Mouse (Mus musculus) kidney, postnatal 0 days (tissue): ENCODE measurements around the gene Gramd4. TPM values are rescaled to one million over a fixed set of nuclear protein-coding genes. Genes with fewer than 3 reads are reported as not detected.
A peak's percentile ranks its signal among the peaks of the same experiment; 100 is the strongest.

Experiments used
- ATAC-seq: fragments of 200-750 bp; cut with Nextera tagmentation; replicated peaks from 2 replicates; pipeline ENCODE4 v1.8.0; 2017; ENCODE audit warnings: low read depth, moderate number of reproducible peaks, moderate TSS enrichment, moderate library complexity; ENCODE audit not compliant: low FRiP score
- DNase-seq: peaks from one replicate; pipeline ENCODE4 v3.0.0-alpha.2; 2016; ENCODE audit warnings: low spot score
- H3K27ac ChIP-seq: fragments of 300-500 bp; sonication (generic); 2 replicates; pipeline ENCODE4 v1.5.1; 2014; ENCODE audit warnings: mild to moderate bottlenecking
- H3K27me3 ChIP-seq: fragments of 300-500 bp; sonication (generic); 2 replicates; pipeline ENCODE4 v1.6.1; 2014; ENCODE audit warnings: low read length, mixed read lengths; ENCODE audit not compliant: insufficient read depth
- H3K36me3 ChIP-seq: fragments of 300-500 bp; sonication (generic); 2 replicates; pipeline ENCODE4 v1.6.1; 2014; ENCODE audit warnings: low read length, mixed read lengths; ENCODE audit not compliant: insufficient read depth
- H3K4me1 ChIP-seq: fragments of 300-500 bp; sonication (generic); replicated peaks from 2 replicates; pipeline ENCODE4 v1.6.1; 2014; ENCODE audit warnings: antibody characterized with exemption, low read length, mixed read lengths; ENCODE audit not compliant: insufficient read depth
- H3K4me2 ChIP-seq: fragments of 300-500 bp; sonication (generic); 2 replicates; pipeline ENCODE4 v1.6.1; 2014; ENCODE audit warnings: mild to moderate bottlenecking, low read length, moderate library complexity, mixed read lengths
- H3K4me3 ChIP-seq: fragments of 300-500 bp; sonication (generic); replicated peaks from 2 replicates; pipeline ENCODE4 v1.5.1; 2014; ENCODE audit warnings: low read depth, low read length
- H3K9ac ChIP-seq: fragments of 300-500 bp; sonication (generic); 2 replicates; pipeline ENCODE4 v1.6.1; 2014; ENCODE audit warnings: low read depth, low read length
- H3K9me3 ChIP-seq: fragments of 300-500 bp; sonication (generic); replicated peaks from 2 replicates; pipeline ENCODE4 v1.6.1; 2016; ENCODE audit warnings: low read length, inconsistent platforms, mixed read lengths
- CTCF ChIP-seq: IDR thresholded peaks from 2 replicates; pipeline ENCODE4 v1.5.1; 2016; ENCODE audit warnings: antibody characterized with exemption, low read depth, mild to moderate bottlenecking, moderate library complexity
- WGBS: fragments of 180-500 bp; shearing (Covaris S2); extraction: QIAGEN DNeasy Blood & Tissue Kit; methylation state at CpG from one replicate; pipeline ENCODE4 v1.1.7; 2014; 5-methylcytosine and 5-hydroxymethylcytosine counted together
- polyA plus RNA-seq: library from polyadenylated mRNA; unstranded; fragments of >200 nt; fragmentation: Nextera tagmentation; extraction: Ambion mirVana; gene quantifications from 2 replicates; pipeline ENCODE4 v1.2.1, GENCODE M21; 2015

Gramd4 gene
- polyA plus RNA-seq, 1 experiment from 2014 or later = 13.3 TPM

- no peak for ATAC-seq
- Histone ChIP-seq H3K9ac (no peak overlapping the region), H3K36me3 (no peaks in the 10 kb centered on the region), H3K27me3 (no peaks in the 10 kb centered on the region), H3K27ac (no peak overlapping the region), H3K4me2 (no peak overlapping the region), H3K4me1 (peaks cover 30% of the 10 kb centered on the region), H3K9me3 (no peaks in the 10 kb centered on the region), H3K4me3 (no peak overlapping the region)
- whole genome bisulfite sequencing = 71% methylated on average over 1 of the region's 1 CpGs
- no peak for TF ChIP-seq CTCF
- DNase-seq = no peak
Observed at GRCm38 (mm10) chr15:86071166-86071565, 13.7 kb downstream of the Gramd4 start.

DNA sequence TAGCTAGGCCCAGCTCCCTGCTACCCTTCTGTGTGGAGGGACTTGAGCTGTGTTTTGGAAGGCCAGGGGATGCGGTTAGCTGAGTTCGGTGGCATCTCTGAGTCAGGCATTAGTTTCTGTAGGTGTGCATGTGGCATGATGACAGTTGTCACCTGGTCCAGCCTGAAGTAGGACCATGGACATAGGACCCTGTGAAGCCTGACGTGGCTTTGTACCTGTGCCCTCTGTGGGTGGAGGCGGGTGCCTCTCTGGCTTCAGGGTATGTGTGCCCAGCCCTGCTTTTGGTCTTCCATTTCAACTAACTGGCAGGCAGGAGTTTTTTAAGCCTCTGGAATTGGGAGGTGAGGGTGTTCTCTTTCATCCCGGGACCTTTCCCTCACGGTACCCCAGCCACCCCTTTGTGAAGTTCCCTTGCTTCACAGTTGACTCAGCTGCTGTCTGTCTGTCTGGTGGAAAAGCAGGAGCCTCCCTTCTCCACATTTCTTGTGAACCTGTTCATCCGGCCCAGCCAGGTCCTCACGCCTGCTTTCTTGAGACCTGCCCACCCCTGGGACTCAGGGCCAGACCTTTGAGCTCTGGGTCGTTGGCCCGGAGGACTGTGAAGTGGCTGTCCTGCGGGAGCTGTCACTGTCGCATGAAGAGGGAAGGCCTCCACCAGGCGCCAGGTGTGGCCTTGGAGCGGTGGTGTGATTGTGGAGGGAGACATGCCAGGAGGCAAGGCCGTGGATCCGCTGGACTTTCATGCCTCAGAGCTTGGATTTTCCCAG, 16.9 kb downstream of the Gramd4 start:
- peaks cover 26% of the 10 kb centered on the region for H3K4me1 ChIP-seq
- no peak overlapping the region for H3K4me2 ChIP-seq
- H3K27ac ChIP-seq = 0 out of 2 replicates have a peak overlapping the region, but pooled peaks have one; percentile 6
- H3K4me3 ChIP-seq = no peak overlapping the region
- 62% methylated on average over 16 of the region's 16 CpGs for WGBS
- ATAC-seq (no peak), DNase-seq (no peak)
- H3K27me3 ChIP-seq = no peaks in the 10 kb centered on the region
- no peaks in the 10 kb centered on the region for H3K9me3 ChIP-seq
- TF ChIP-seq CTCF = no peak
- H3K36me3 ChIP-seq = no peaks in the 10 kb centered on the region
- H3K9ac ChIP-seq = no peak overlapping the region

- no peak for ATAC-seq
- Histone ChIP-seq H3K27ac (no peak overlapping the region), H3K9me3 (no peaks in the 10 kb centered on the region), H3K27me3 (no peaks in the 10 kb centered on the region), H3K9ac (no peak overlapping the region), H3K4me2 (no peak overlapping the region), H3K4me3 (no peak overlapping the region), H3K4me1 (peaks cover 34% of the 10 kb centered on the region), H3K36me3 (no peaks in the 10 kb centered on the region)
- WGBS = 66% methylated on average over 20 of the region's 20 CpGs
- no peak for DNase-seq
- no peak for TF ChIP-seq CTCF
Observed at GRCm38 (mm10) chr15:86075305-86076047, 18.0 kb downstream of the Gramd4 start.

GRCm38 (mm10) chr15:86076048-86076315, 18.5 kb downstream of the Gramd4 start:
- Histone ChIP-seq H3K4me1 (peaks cover 39% of the 10 kb centered on the region), H3K36me3 (no peaks in the 10 kb centered on the region), H3K27me3 (no peaks in the 10 kb centered on the region), H3K4me2 (no peak overlapping the region), H3K9me3 (no peaks in the 10 kb centered on the region), H3K9ac (no peak overlapping the region), H3K27ac (no peak overlapping the region), H3K4me3 (no peak overlapping the region)
- TF ChIP-seq CTCF = no peak
- DNase-seq = no peak
- no peak for ATAC-seq
- 63% methylated on average over 2 of the region's 2 CpGs for WGBS

DNA sequence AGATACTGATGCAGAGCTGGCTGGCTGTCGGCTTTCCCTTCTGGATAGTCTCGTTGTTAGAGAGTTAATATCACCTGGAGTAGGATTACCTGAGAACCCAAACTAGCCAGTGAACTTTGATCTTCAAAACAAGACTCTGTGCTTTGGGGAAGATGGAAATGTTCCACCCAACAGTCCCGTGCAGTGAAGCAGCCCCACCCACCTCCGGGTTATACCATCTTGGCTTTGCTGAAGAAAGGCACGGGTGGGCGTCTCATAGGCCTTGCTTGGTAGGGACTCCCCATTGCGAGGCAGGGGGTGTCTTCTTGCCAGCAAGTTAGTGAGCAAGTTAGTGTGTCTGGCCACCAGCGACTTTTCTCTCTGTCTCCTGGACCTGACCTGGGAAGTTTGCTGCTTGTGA, 18.9 kb downstream of the Gramd4 start:
- Histone ChIP-seq H3K27me3 (no peaks in the 10 kb centered on the region), H3K36me3 (no peaks in the 10 kb centered on the region), H3K4me2 (no peak overlapping the region), H3K9ac (no peak overlapping the region), H3K27ac (no peak overlapping the region), H3K4me1 (peaks cover 40% of the 10 kb centered on the region), H3K9me3 (no peaks in the 10 kb centered on the region), H3K4me3 (no peak overlapping the region)
- no peak for TF ChIP-seq CTCF
- ATAC-seq (no peak), DNase-seq (no peak)
- 65% methylated on average over 8 of the region's 8 CpGs for WGBS

DNA sequence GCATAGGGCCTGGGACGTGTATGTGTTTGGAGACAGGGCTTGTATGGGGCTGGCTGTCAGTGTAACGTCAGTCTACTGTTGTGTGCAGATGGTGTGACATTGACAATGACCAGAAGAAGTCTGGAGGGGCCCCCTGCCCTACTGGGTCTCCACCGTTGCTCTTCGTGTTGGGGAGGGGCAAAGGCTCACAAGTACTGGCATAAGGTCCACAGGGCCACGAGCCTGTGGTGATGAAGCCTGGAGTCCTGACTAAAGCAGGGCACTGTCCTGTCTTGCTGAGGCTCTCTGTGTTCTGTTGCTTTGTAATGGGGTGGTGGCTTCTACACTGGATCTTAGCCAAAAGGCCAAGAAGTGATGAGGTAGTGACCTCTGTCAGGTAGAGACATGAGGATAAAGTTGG, 20.4 kb downstream of the Gramd4 start:
- ATAC-seq (no peak), DNase-seq (no peak)
- no peak for TF ChIP-seq CTCF
- WGBS = 65% methylated on average over 5 of the region's 5 CpGs
- no peak overlapping the region for H3K27ac ChIP-seq
- no peaks in the 10 kb centered on the region for H3K27me3 ChIP-seq
- H3K4me3 ChIP-seq = no peak overlapping the region
- H3K9ac ChIP-seq = no peak overlapping the region
- no peaks in the 10 kb centered on the region for H3K36me3 ChIP-seq
- no peak overlapping the region for H3K4me2 ChIP-seq
- H3K9me3 ChIP-seq = no peaks in the 10 kb centered on the region
- H3K4me1 ChIP-seq = peaks cover 56% of the 10 kb centered on the region
